Mouse (Mus musculus) testis, postnatal 10 days (tissue): ENCODE results near the gene Olfr640.

Source experiments
- DNase-seq: peaks from one replicate; pipeline ENCODE4 v3.0.0; 2021; ENCODE audit warnings: low spot score

Olfr640 gene

GRCm38 (mm10) chr7:104025473-104025872 lies at the start of gene Olfr640:
Gene Olfr640 (minus strand): TSS chr7:104025573.
- DNase-seq, result no peak

- DNase-seq, result no peak
These were observed 46.4 kb upstream of the Olfr640 start, which contains the start of gene Olfr644 for GRCm38 (mm10) chr7:104071769-104072168. Gene Olfr644 (minus strand): TSS chr7:104071869.

- DNase-seq, result no peak
These were observed 36.0 kb upstream of the Olfr640 start, which contains the start of gene 4930516K23Rik for GRCm38 (mm10) chr7:104061345-104061744. Gene 4930516K23Rik (minus strand): TSS chr7:104061445.

DNA sequence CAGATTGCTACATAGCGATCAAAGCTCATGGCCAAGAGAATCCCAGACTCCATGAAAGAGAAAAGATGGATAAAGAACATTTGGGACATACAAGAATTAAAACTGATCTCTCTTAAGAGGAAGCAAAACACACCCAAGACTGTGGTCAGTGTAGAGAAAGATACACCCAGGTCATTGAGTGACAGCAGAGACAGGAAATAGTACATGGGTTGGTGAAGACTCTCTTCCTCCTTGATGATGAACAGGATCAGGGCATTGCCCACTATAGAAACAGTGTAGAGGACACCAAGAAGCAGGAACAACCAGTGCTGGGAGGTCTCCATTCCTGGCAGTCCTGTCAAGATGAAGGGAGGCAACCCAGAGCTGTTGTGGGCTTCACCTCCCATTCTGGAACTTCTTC lies 33.8 kb upstream of the Olfr640 start:
- no peak for DNase-seq

- DNase-seq, result no peak
These were observed 27.2 kb upstream of the Olfr640 start, which contains the start of gene Olfr642 for GRCm38 (mm10) chr7:104052566-104052965. Gene Olfr642 (minus strand): TSS chr7:104052666.

- no peak for DNase-seq
These were observed 25.4 kb upstream of the Olfr640 start for GRCm38 (mm10) chr7:104050745-104051144.

- DNase-seq, result no peak
These were observed 9.8 kb upstream of the Olfr640 start, which contains the start of gene Olfr641 for GRCm38 (mm10) chr7:104035145-104035544. Gene Olfr641 (plus strand): TSS chr7:104035445.

GRCm38 (mm10) chr7:104026978-104027377 lies 1.6 kb upstream of the Olfr640 start:
- DNase-seq, result no peak

DNA sequence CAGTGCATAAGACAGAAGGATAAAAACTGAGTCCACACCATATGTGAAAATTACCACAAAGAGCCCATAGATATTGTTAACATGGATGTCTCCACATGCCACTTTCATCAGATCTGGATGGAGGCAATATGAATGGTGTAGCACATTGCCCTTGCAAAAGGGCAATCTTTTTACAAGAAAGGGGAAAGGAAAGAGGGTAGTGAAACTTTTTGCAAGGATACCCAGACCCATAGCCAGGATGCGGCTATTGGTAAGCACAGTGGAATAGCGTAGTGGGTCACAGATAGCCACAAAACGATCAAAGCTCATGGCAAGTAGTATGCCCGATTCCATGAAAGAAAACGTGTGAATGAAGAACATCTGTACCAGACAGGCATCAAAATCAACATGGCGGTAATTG lies 3.7 kb downstream of the Olfr640 start:
- no peak for DNase-seq

DNA sequence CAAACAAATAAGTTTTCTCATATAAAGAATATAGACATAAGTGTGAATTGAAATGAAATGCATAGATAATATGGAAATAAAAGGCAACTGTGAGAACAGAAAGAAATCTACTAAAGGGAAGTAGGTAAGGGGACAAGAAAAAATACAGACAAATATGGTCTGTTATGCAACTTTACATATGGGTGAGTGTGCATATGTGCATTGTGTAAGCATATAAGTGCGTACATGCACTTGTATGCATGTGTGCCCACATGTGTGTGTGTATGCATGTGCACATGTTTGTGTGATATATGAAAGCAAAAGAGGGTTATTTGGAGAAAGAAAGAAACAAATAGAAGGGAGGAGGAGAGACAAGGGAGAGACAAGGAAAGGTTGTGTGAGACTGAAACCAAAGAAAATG lies 6.4 kb downstream of the Olfr640 start:
- DNase-seq, result no peak

- no peak for DNase-seq
These were observed 8.2 kb downstream of the Olfr640 start, which contains the start of gene Olfr639 for GRCm38 (mm10) chr7:104017203-104017602. Gene Olfr639 (minus strand): TSS chr7:104017303.

DNA sequence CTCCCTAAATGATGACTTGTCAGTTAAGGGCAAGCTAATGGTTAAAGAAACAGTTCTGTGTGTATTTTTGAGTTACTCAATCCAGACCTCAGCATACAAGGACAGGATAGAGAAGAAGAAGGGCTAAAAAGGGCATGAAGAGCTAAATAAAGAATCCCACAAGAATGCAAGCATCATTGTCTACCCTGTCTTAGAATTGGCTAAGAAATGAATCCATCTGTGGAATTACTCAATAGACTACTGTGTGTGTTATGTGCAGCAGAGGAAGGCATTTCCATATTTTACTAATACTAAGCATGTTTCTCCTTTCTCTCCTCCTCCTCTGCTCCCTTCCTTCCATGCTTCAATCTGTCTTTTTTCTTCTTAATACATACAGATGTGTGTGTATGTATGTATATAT lies 26.2 kb downstream of the Olfr640 start:
- DNase-seq, result no peak

DNA sequence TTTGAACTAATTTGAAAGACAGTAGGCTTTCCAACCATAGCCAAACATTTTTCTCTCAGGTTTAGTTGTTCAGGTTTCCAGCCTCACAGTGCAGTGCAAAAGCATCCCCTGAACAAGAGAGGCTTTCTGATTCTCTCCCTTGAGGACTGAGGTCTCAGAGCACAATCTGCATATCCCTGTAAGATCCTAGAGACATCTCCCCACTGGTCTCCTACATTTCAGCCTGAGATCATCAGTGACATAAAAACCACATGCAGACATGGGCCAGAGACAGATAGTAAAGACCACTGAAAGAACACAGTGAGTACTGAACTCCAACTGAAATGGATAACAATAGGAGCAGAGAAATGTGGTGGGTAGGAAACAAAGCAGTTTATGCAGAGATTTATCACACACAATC lies 26.9 kb downstream of the Olfr640 start, which contains the start of gene Olfr638:
Gene Olfr638, plus strand, starts transcription at position 301 of the 400 bp plus-strand sequence.
- DNase-seq, result no peak

DNA sequence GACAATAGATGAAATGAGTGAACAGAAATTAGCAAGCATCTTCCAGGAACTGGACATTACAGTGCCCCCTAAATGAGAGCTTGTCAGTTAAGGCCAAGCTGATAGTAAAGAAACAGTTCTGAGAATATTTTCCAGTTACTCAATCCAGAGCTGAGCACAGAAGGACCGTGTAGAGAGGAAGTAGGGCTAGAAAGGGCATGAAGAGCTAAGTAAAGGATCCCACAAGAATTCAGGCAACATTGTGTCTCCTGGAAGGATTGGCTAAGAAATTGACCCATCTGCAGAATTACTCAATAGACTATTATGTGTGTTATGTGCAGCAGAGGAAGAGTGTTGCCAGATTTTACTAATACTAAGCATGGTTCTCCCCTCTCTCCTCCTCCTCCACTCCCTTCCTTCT lies 53.6 kb downstream of the Olfr640 start:
- no peak for DNase-seq

GRCm38 (mm10) chr7:103970852-103971251 lies 54.5 kb downstream of the Olfr640 start, which contains the start of gene Olfr635:
Gene Olfr635 (plus strand): TSS chr7:103971152.
- no peak for DNase-seq
